Mouse (Mus musculus) forebrain, embryonic 10.5 days (tissue): ENCODE data around the gene Izumo1. TPM values are rescaled to one million over a fixed set of nuclear protein-coding genes. Genes with fewer than 3 reads are reported as not detected.
"Not testable (repeated sequence)": the region's sequence is repeated elsewhere in the genome, so short reads cannot be mapped to it uniquely, and the experiment has no call there.

Experiments used
- DNase-seq: peaks from one replicate; pipeline ENCODE4 v3.0.0-alpha.2; 2017; ENCODE audit warnings: low spot score; ENCODE audit errors: extremely low spot score
- H3K27ac ChIP-seq: fragments of 300-500 bp; sonication (generic); 2 replicates; pipeline ENCODE4 v1.5.1; 2016; ENCODE audit warnings: mild to moderate bottlenecking
- H3K27me3 ChIP-seq: fragments of 300-500 bp; sonication (generic); 2 replicates; pipeline ENCODE4 v1.6.1; 2016; ENCODE audit warnings: mild to moderate bottlenecking; ENCODE audit not compliant: poor library complexity, severe bottlenecking
- H3K36me3 ChIP-seq: fragments of 300-500 bp; sonication (generic); replicated peaks from 2 replicates; pipeline ENCODE4 v1.6.1; 2016; ENCODE audit warnings: mild to moderate bottlenecking, moderate library complexity
- H3K4me1 ChIP-seq: fragments of 300-500 bp; sonication (generic); 2 replicates; pipeline ENCODE4 v1.6.1; 2016
- H3K4me3 ChIP-seq: fragments of 300-500 bp; sonication (generic); 2 replicates; pipeline ENCODE4 v1.5.1; 2016; ENCODE audit warnings: mild to moderate bottlenecking, moderate library complexity
- H3K9me3 ChIP-seq: fragments of 300-500 bp; sonication (generic); 2 replicates; pipeline ENCODE4 v1.6.1; 2016; ENCODE audit warnings: mild to moderate bottlenecking, moderate library complexity
- WGBS: fragments of 180-500 bp; shearing (Covaris S2); methylation state at CpG from one replicate; pipeline ENCODE4 v1.1.7; 2016; 5-methylcytosine and 5-hydroxymethylcytosine counted together
- polyA plus RNA-seq: library from polyadenylated mRNA; unstranded; fragments of >200 nt; fragmentation: Nextera tagmentation; extraction: Ambion mirVana; gene quantifications from 2 replicates; pipeline ENCODE4 v1.2.1, GENCODE M21; 2016

Gene Izumo1
- polyA plus RNA-seq, 1 experiment from 2014 or later, result 0.25 TPM

- H3K27ac ChIP-seq, result peak overlapping the region; percentile 56; the same call in 1 of the 2 replicates
- peaks cover 19% of the 10 kb centered on the region for H3K36me3 ChIP-seq
- 73% methylated on average over 19 of the region's 19 CpGs for WGBS
- peaks cover 3% of the 10 kb centered on the region; the same call in 1 of the 2 replicates for H3K9me3 ChIP-seq
- H3K27me3 ChIP-seq, result peaks cover 23% of the 10 kb centered on the region
- DNase-seq, result no peak
- H3K4me1 ChIP-seq, result peaks cover 62% of the 10 kb centered on the region
- no peak overlapping the region; the same call in 1 of the 2 replicates for H3K4me3 ChIP-seq
These were observed 18.8 kb downstream of the Izumo1 start for GRCm38 (mm10) chr7:45640191-45640957.

GRCm38 (mm10) chr7:45641391-45642040, 19.9 kb downstream of the Izumo1 start:
- Histone ChIP-seq H3K4me1 (peaks cover 62% of the 10 kb centered on the region), H3K27me3 (peaks cover 23% of the 10 kb centered on the region), H3K36me3 (peaks cover 10% of the 10 kb centered on the region), H3K27ac (peak overlapping the region; percentile 31; the same call in 1 of the 2 replicates), H3K4me3 (0 out of 2 replicates have a peak overlapping the region, but pooled peaks have one; percentile 3), H3K9me3 (no peaks in the 10 kb centered on the region)
- 76% methylated on average over 17 of the region's 17 CpGs for WGBS
- no peak for DNase-seq

- H3K27ac ChIP-seq, result peak overlapping the region; percentile 96; the same call in 1 of the 2 replicates
- peaks cover 5% of the 10 kb centered on the region; the same call in 1 of the 2 replicates for H3K36me3 ChIP-seq
- H3K27me3 ChIP-seq, result peaks cover 23% of the 10 kb centered on the region
- H3K4me3 ChIP-seq, result peak overlapping the region; percentile 59
- no peak for DNase-seq
- H3K9me3 ChIP-seq, result no peaks in the 10 kb centered on the region
- WGBS, result 85% methylated on average over 5 of the region's 5 CpGs
- H3K4me1 ChIP-seq, result peaks cover 62% of the 10 kb centered on the region
These were observed 20.5 kb downstream of the Izumo1 start for GRCm38 (mm10) chr7:45642083-45642482.

GRCm38 (mm10) chr7:45642503-45643255, 21.1 kb downstream of the Izumo1 start:
- Histone ChIP-seq H3K27me3 (peaks cover 23% of the 10 kb centered on the region), H3K4me3 (peak overlapping the region; percentile 59), H3K36me3 (no peaks in the 10 kb centered on the region), H3K4me1 (peaks cover 62% of the 10 kb centered on the region), H3K27ac (peak overlapping the region; percentile 96), H3K9me3 (no peaks in the 10 kb centered on the region)
- no peak for DNase-seq
- 38% methylated on average over 16 of the region's 16 CpGs for WGBS

- H3K36me3 ChIP-seq, result no peaks in the 10 kb centered on the region
- H3K4me1 ChIP-seq, result peaks cover 52% of the 10 kb centered on the region
- under 1% methylated on average over 28 of the region's 28 CpGs for WGBS
- peak overlapping the region; percentile 96 for H3K27ac ChIP-seq
- DNase-seq, result peak; percentile 99
- H3K4me3 ChIP-seq, result peak overlapping the region; percentile 59
- H3K9me3 ChIP-seq, result no peaks in the 10 kb centered on the region
- peaks cover 23% of the 10 kb centered on the region for H3K27me3 ChIP-seq
These were observed 22.0 kb downstream of the Izumo1 start for GRCm38 (mm10) chr7:45643441-45644178.

- peaks cover 23% of the 10 kb centered on the region for H3K27me3 ChIP-seq
- H3K27ac ChIP-seq, result peak overlapping the region; percentile 96
- H3K4me1 ChIP-seq, result peaks cover 49% of the 10 kb centered on the region
- WGBS, result 3% methylated on average over 18 of the region's 18 CpGs
- no peaks in the 10 kb centered on the region for H3K9me3 ChIP-seq
- no peaks in the 10 kb centered on the region for H3K36me3 ChIP-seq
- peak; percentile 54 for DNase-seq
- peak overlapping the region; percentile 59 for H3K4me3 ChIP-seq
These were observed 22.6 kb downstream of the Izumo1 start for GRCm38 (mm10) chr7:45644183-45644582.

GRCm38 (mm10) chr7:45644872-45645590, 23.4 kb downstream of the Izumo1 start:
- peak overlapping the region; percentile 96 for H3K27ac ChIP-seq
- H3K9me3 ChIP-seq, result no peaks in the 10 kb centered on the region
- H3K36me3 ChIP-seq, result no peaks in the 10 kb centered on the region
- DNase-seq, result no peak
- peaks cover 40% of the 10 kb centered on the region for H3K4me1 ChIP-seq
- peaks cover 15% of the 10 kb centered on the region for H3K27me3 ChIP-seq
- WGBS, result 63% methylated on average over 6 of the region's 6 CpGs
- H3K4me3 ChIP-seq, result peak overlapping the region; percentile 59

GRCm38 (mm10) chr7:45645591-45645971, 24.0 kb downstream of the Izumo1 start:
- 89% methylated on average over 7 of the region's 7 CpGs for WGBS
- H3K36me3 ChIP-seq, result no peaks in the 10 kb centered on the region
- no peak overlapping the region for H3K27ac ChIP-seq
- H3K27me3 ChIP-seq, result peaks cover 9% of the 10 kb centered on the region
- no peak for DNase-seq
- no peaks in the 10 kb centered on the region for H3K9me3 ChIP-seq
- H3K4me1 ChIP-seq, result peaks cover 36% of the 10 kb centered on the region
- H3K4me3 ChIP-seq, result no peak overlapping the region

GRCm38 (mm10) chr7:45646671-45647070, 25.1 kb downstream of the Izumo1 start:
- WGBS, result 79% methylated on average over 4 of the region's 4 CpGs
- Histone ChIP-seq H3K27me3 (0 out of 2 replicates have a peak, but pooled peaks cover under 1% of the 10 kb centered on the region), H3K4me1 (peaks cover 30% of the 10 kb centered on the region), H3K4me3 (no peak overlapping the region), H3K27ac (no peak overlapping the region), H3K36me3 (no peaks in the 10 kb centered on the region), H3K9me3 (no peaks in the 10 kb centered on the region)
- no peak for DNase-seq

GRCm38 (mm10) chr7:45649351-45649750, 27.7 kb downstream of the Izumo1 start:
- H3K4me1 ChIP-seq, result peaks cover 10% of the 10 kb centered on the region
- whole genome bisulfite sequencing, result 86% methylated on average over 8 of the region's 8 CpGs
- H3K36me3 ChIP-seq, result no peaks in the 10 kb centered on the region
- H3K27me3 ChIP-seq, result no peaks in the 10 kb centered on the region
- no peak overlapping the region for H3K27ac ChIP-seq
- DNase-seq, result no peak
- no peaks in the 10 kb centered on the region for H3K9me3 ChIP-seq
- H3K4me3 ChIP-seq, result no peak overlapping the region

- H3K4me1 ChIP-seq, H3K9me3 ChIP-seq, DNase-seq, H3K27ac ChIP-seq, H3K4me3 ChIP-seq, H3K36me3 ChIP-seq, H3K27me3 ChIP-seq: not testable (repeated sequence)
- WGBS, result 96% methylated on average over 20 of the region's 20 CpGs
These were observed 28.9 kb downstream of the Izumo1 start for GRCm38 (mm10) chr7:45650484-45650883.
